Mouse (Mus musculus) forebrain, postnatal 0 days (tissue): ENCODE data around the gene Ppfia3. TPM values are rescaled to one million over a fixed set of nuclear protein-coding genes. Genes with fewer than 3 reads are reported as not detected.
A peak's percentile ranks its signal among the peaks of the same experiment; 100 is the strongest.

ENCODE experiments used
- ATAC-seq: fragments of 200-750 bp; cut with Nextera tagmentation; 2 replicates; pipeline ENCODE4 v1.8.0; 2017; ENCODE audit warnings: mild to moderate bottlenecking, moderate library complexity
- DNase-seq: peaks from one replicate; pipeline ENCODE4 v3.0.0-alpha.2; 2015
- H3K27ac ChIP-seq: fragments of 300-500 bp; sonication (generic); 2 replicates; pipeline ENCODE4 v1.5.1; 2014; ENCODE audit warnings: low read depth, mild to moderate bottlenecking, antibody characterized with exemption, low read length, moderate library complexity, mixed read lengths
- H3K27me3 ChIP-seq: fragments of 300-500 bp; sonication (generic); 2 replicates; pipeline ENCODE4 v1.6.1; 2014; ENCODE audit warnings: mild to moderate bottlenecking, low read length, mixed read lengths; ENCODE audit not compliant: insufficient read depth
- H3K36me3 ChIP-seq: fragments of 300-500 bp; sonication (generic); 2 replicates; pipeline ENCODE4 v1.6.1; 2014; ENCODE audit warnings: mild to moderate bottlenecking, moderate library complexity; ENCODE audit not compliant: insufficient read depth
- H3K4me1 ChIP-seq: fragments of 300-500 bp; sonication (generic); 2 replicates; pipeline ENCODE4 v1.6.1; 2014; ENCODE audit warnings: antibody characterized with exemption; ENCODE audit not compliant: insufficient read depth
- H3K4me2 ChIP-seq: fragments of 300-500 bp; sonication (generic); 2 replicates; pipeline ENCODE4 v1.6.1; 2014; ENCODE audit warnings: low read depth, mild to moderate bottlenecking, moderate library complexity
- H3K4me3 ChIP-seq: fragments of 300-500 bp; sonication (generic); 2 replicates; pipeline ENCODE4 v1.5.1; 2014; ENCODE audit warnings: low read depth, low read length, mixed read lengths
- H3K9ac ChIP-seq: fragments of 300-500 bp; sonication (generic); 2 replicates; pipeline ENCODE4 v1.6.1; 2014; ENCODE audit warnings: mild to moderate bottlenecking
- H3K9me3 ChIP-seq: fragments of 300-500 bp; sonication (generic); 2 replicates; pipeline ENCODE4 v1.6.1; 2016; ENCODE audit warnings: low read length
- CTCF ChIP-seq: sonication (generic); IDR thresholded peaks from 2 replicates; pipeline ENCODE4 v1.5.1; 2016; ENCODE audit warnings: antibody characterized with exemption, control low read depth, low read depth
- WGBS: fragments of 180-500 bp; shearing (Covaris S2); extraction: QIAGEN DNeasy Blood & Tissue Kit; methylation state at CpG from one replicate; pipeline ENCODE4 v1.1.7; 2014; 5-methylcytosine and 5-hydroxymethylcytosine counted together
- polyA plus RNA-seq: library from polyadenylated mRNA; unstranded; fragments of >200 nt; fragmentation: Nextera tagmentation; extraction: Ambion mirVana; gene quantifications from 2 replicates; pipeline ENCODE4 v1.2.1, GENCODE M21; 2015
- total RNA-seq: library from RNA; depleted of rRNA; stranded (reverse); fragments of >200 nt; gene quantifications from 2 replicates; pipeline ENCODE4 v1.2.3, GENCODE M21; 2014

The Ppfia3 gene
- total and polyA plus RNA-seq, 2 experiments from 2014 or later: 26.0 to 81.0 TPM

DNA sequence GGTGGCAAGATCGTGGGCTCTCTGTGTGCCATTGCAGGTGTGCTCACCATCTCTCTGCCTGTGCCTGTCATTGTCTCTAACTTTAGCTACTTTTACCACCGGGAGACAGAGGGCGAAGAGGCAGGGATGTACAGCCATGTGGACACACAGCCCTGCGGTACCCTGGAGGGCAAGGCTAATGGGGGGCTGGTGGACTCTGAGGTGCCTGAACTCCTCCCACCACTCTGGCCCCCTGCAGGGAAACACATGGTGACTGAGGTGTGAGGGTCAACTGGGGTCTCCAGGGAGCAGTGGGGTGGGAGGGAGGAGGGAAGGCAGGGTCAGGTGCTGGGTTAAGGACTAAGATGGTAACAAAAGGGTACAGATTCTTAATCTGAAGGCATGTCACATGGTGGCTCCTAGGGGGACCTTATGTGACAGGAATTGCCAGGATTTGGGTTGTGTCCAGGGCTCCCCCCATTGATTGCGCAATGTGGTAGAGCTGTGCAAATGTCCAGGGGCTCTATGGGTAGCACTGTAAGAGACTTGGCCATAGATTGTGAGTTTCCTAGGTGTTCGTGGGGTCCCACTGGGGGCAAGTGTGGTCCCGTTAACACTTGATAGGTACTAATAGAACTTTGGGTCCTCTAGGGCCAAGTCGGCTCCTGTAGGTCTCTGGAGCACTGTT is 42.8 kb upstream of the Ppfia3 start:
- Histone ChIP-seq H3K27ac (no peak overlapping the region), H3K4me1 (peaks cover 6% of the 10 kb centered on the region; the same call in 1 of the 2 replicates), H3K36me3 (no peaks in the 10 kb centered on the region), H3K27me3 (peaks cover 84% of the 10 kb centered on the region), H3K9me3 (no peaks in the 10 kb centered on the region), H3K9ac (no peak overlapping the region), H3K4me3 (no peak overlapping the region), H3K4me2 (no peak overlapping the region)
- 87% methylated on average over 8 of the region's 8 CpGs for WGBS
- DNase-seq (no peak), ATAC-seq (no peak)
- no peak for TF ChIP-seq CTCF

DNA sequence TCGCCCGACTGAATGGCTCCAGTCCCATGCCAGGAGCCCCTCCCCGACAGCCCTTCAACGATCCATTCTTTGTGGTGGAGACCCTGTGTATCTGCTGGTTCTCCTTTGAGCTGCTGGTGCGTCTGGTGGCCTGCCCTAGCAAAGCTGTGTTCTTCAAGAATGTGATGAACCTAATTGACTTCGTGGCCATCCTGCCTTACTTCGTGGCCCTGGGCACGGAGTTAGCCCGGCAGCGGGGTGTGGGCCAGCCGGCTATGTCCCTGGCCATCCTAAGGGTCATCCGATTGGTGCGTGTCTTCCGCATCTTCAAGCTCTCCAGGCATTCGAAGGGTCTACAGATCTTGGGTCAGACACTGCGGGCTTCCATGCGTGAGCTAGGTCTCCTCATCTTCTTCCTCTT is 42.1 kb upstream of the Ppfia3 start:
- H3K27me3 ChIP-seq: peaks cover 77% of the 10 kb centered on the region
- DNase-seq (no peak), ATAC-seq (no peak)
- no peak overlapping the region for H3K27ac ChIP-seq
- H3K4me3 ChIP-seq: no peak overlapping the region
- H3K36me3 ChIP-seq: no peaks in the 10 kb centered on the region
- 86% methylated on average over 17 of the region's 17 CpGs for WGBS
- H3K9ac ChIP-seq: no peak overlapping the region
- no peak overlapping the region for H3K4me2 ChIP-seq
- H3K4me1 ChIP-seq: peaks cover 6% of the 10 kb centered on the region; the same call in 1 of the 2 replicates
- TF ChIP-seq CTCF: no peak
- H3K9me3 ChIP-seq: no peaks in the 10 kb centered on the region

DNA sequence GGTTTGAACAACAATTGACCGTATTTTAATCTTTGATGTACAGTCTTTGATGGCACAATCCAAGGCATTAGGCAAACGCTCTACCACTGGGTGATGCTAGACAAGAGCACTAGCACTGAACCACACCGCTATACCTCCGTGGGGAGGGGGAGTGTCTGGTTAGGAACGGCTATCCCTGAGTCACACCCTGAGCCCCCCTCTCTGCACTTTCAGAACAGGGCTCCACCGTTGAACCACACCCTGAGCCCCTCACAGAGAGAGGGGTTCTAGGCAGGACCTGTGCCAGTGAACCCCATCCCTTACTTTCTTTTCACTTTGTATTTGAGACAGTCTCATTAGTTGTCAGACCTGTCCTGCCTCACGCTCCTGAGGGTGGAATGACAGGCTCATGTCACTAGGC is 41.5 kb upstream of the Ppfia3 start:
- Histone ChIP-seq H3K27me3 (peaks cover 71% of the 10 kb centered on the region), H3K4me3 (no peak overlapping the region), H3K9ac (no peak overlapping the region), H3K9me3 (no peaks in the 10 kb centered on the region), H3K27ac (no peak overlapping the region), H3K4me1 (peaks cover 2% of the 10 kb centered on the region; the same call in 1 of the 2 replicates), H3K4me2 (no peak overlapping the region), H3K36me3 (no peaks in the 10 kb centered on the region)
- no peak for ATAC-seq
- no peak for DNase-seq
- 68% methylated on average over 7 of the region's 7 CpGs for WGBS
- TF ChIP-seq CTCF: no peak

DNA sequence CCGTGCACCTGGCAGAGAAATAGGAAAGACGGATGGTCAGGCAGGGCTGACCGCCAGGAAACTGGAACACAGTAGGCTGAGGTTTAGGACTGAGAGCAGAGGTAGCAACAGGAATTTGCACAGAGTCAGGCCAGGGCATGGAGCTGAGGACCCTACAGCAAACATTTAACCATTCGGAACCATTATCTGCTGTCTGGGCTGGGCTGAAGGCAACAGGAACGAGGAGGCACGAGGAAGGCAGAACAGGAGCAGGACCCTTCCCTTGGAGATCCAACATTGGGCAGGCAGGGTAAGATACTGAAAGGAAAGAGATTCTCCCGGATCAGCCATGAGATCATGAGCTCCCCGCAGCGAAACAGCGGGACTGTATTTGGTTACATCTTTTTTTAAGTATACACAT is 41.0 kb upstream of the Ppfia3 start:
- no peaks in the 10 kb centered on the region for H3K4me1 ChIP-seq
- H3K27me3 ChIP-seq: peaks cover 66% of the 10 kb centered on the region
- no peaks in the 10 kb centered on the region for H3K9me3 ChIP-seq
- H3K4me3 ChIP-seq: no peak overlapping the region
- DNase-seq (no peak), ATAC-seq (no peak)
- 83% methylated on average over 10 of the region's 10 CpGs for WGBS
- no peaks in the 10 kb centered on the region for H3K36me3 ChIP-seq
- no peak overlapping the region for H3K27ac ChIP-seq
- TF ChIP-seq CTCF: no peak
- H3K4me2 ChIP-seq: no peak overlapping the region
- H3K9ac ChIP-seq: no peak overlapping the region

DNA sequence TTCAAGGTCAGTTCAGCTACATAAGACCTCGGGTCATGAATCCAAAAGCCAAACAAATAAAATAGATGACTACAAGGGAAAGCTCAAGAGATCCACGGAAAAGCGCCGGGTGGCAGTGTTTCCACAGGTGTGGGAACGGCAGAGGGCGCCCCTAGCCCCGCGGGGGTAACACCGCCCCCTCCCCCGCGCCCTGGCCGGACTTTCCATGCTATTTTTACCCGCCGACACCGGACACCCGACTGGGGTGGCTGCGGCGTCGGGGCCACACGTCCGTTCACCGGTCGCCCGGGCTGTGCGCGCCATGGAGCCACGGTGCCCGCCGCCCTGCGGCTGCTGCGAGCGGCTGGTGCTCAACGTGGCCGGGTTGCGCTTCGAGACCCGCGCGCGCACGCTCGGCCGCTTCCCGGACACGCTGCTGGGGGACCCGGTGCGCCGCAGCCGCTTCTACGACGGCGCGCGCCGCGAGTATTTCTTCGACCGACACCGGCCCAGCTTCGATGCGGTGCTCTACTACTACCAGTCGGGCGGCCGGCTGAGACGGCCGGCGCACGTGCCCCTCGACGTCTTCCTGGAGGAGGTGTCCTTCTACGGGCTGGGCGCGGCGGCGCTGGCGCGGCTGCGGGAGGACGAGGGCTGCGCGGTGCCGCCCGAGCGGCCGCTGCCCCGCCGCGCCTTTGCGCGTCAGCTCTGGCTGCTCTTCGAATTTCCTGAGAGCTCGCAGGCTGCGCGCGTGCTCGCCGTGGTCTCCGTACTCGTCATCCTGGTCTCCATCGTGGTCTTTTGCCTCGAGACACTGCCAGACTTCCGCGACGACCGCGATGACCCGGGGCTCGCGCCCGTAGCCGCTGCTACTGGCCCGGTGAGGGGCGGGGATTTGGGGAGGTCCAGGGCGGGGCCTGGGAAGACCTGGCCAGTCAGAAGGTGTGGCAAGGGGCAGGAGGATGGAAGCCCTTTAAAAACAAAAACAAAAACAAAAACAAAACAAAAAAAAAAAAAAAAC is 39.6 kb upstream of the Ppfia3 start:
- TF ChIP-seq CTCF: no peak
- 3% methylated on average over 114 of the region's 114 CpGs for WGBS
- ATAC-seq: peak; percentile 25
- no peaks in the 10 kb centered on the region for H3K4me1 ChIP-seq
- H3K9me3 ChIP-seq: no peaks in the 10 kb centered on the region
- peak overlapping the region; percentile 28 for H3K4me3 ChIP-seq
- H3K4me2 ChIP-seq: peak overlapping the region; percentile 45
- peak overlapping the region; percentile 14; the same call in 1 of the 2 replicates for H3K9ac ChIP-seq
- H3K27me3 ChIP-seq: peaks cover 57% of the 10 kb centered on the region
- no peaks in the 10 kb centered on the region for H3K36me3 ChIP-seq
- H3K27ac ChIP-seq: no peak overlapping the region
- no peak for DNase-seq

DNA sequence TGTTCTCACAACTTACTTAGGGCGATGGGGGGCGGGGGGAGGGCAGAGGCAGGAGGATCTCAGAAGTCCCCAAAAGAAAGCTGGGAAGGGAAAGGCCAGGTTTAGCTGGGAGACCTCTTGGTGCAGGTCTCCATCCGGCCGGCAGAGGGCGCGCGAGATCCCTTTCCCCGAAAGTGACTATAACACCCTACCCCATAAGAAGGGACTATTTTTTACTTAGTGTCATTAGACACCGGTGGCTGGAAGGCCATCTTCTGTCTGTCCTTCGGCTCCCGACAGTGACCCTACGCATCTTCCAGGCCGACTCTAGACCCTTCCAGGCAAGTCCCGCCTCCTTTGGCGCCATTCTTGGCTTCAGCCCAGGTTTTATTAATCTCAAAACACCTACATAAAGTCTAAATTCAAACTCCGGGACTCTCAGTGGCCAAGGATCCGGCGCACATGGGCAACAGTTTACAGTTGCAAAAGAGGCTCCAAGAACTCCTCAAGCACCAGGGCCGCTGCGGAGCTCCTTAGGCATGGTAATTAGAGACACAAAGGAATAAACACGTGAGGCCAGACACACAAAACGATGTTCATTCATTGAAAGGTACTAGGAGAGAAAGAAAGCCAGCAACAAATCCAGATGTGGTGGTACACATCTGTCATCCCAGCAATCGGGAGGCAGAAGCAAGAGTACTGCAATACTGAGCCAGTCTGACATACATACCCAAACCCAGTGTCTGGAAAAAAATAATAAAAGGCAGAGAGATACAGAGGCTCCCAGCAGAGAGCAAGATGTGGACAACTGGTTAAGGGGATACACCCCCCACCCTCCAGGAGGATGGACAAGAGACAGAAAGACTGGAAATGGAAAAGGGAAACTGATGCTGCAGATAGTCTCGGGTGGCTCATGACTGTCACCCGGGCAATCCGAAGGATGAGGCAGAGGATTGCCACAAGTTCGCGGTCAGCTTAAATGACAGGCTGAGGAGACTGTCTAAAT is 38.6 kb upstream of the Ppfia3 start, which contains the start of gene Kcna7:
Gene Kcna7 (plus strand): TSS at position 563 of the 985 bp plus-strand sequence.
- ATAC-seq (no peak), DNase-seq (peak; percentile 54)
- Histone ChIP-seq H3K27me3 (peaks cover 46% of the 10 kb centered on the region), H3K4me2 (peak within 1 kb of the TSS; percentile 45), H3K9me3 (no peaks in the 10 kb centered on the region), H3K4me1 (no peaks in the 10 kb centered on the region), H3K27ac (no peak within 1 kb of the TSS), H3K36me3 (no peaks in the 10 kb centered on the region), H3K4me3 (peak within 1 kb of the TSS; percentile 28), H3K9ac (0 out of 2 replicates have a peak within 1 kb of the TSS, but pooled peaks have one; percentile 14)
- peak; percentile 81 for TF ChIP-seq CTCF
- WGBS: 14% methylated on average over 28 of the region's 28 CpGs
